Mouse (Mus musculus): ENCODE measurements around the gene Enox1.

DNA sequence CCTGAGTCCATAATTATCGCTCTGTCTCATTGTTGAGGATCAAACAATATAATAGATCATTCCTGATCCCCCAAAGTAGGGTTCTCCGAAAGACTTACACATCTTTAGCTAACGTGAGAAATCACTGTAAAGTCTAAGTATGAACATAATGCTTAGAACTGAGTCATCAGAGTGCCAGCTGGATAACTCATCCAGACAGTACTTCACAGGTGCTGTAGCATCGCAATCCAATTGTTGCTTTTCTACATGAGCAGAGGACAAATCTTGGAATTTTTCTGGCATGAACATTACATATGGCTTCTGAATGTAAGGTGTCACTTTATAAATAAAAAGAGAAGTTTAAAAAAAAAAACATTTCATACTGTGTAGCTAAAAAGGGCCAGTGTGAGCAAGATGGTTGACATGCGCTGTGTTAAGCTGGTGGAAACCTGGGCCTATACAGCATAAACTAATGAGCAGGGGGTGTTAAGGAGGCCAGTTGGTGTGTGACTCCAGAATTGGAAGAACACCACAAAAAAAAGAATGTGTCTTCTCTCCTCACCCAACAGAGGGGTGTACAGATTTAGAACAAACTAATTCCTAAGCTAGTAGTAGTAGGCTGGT lies 588.2 kb downstream of the Enox1 start:
- TF ChIP-seq CTCF (IDR thresholded peaks at IDR 0.05; ENCODE audit: low read depth, low read length) (no peak), POLR2A (IDR thresholded peaks at IDR 0.05; ENCODE audit: insufficient read depth, low read length) (no peak)

Data from ES-Bruce4 (cell line).